Mouse (Mus musculus): ENCODE measurements at regions not wholly inside any gene's neighbourhood (a gene's known extent, or its start where the extent isn't known, plus 50 kb on each side); places are given as distances from the start of the nearest gene placed in this dataset.

GRCm38 (mm10) chr12:5598961-5599360 lies 223.5 kb upstream of the Klhl29 start:
- WGBS, result 91% methylated on average over 4 of the region's 4 CpGs

GRCm38 (mm10) chr12:5572831-5573230 lies 197.3 kb upstream of the Klhl29 start:
- Histone ChIP-seq H3K4me1 (ENCODE audit: control insufficient read depth, insufficient read depth, low read length) (no peaks in the 10 kb centered on the region), H3K4me2 (no peak overlapping the region), H3K4me3 (ENCODE audit: low read depth, low read length) (no peak overlapping the region), H3K9me3 (ENCODE audit: control insufficient read depth, low read length) (no peaks in the 10 kb centered on the region), H3K27ac (ENCODE audit: low read depth, low read length) (no peak overlapping the region), H3K27me3 (ENCODE audit: control insufficient read depth, insufficient read depth, low read length) (no peaks in the 10 kb centered on the region), H3K36me3 (ENCODE audit: control insufficient read depth, insufficient read depth, low read length) (no peaks in the 10 kb centered on the region), H3K9ac (ENCODE audit: low read length) (no peak overlapping the region)
- no peak for ATAC-seq (ENCODE audit: low FRiP score)
- DNase-seq (ENCODE audit: low spot score, missing footprints), result no peak
- 62% methylated on average over 6 of the region's 6 CpGs for WGBS

More at GRCm38 (mm10) chr12:5598961-5599360, 223.5 kb upstream of the Klhl29 start:
- Histone ChIP-seq H3K9me3 (ENCODE audit: control insufficient read depth, low read length) (no peaks in the 10 kb centered on the region), H3K9ac (ENCODE audit: low read length) (no peak overlapping the region), H3K27ac (ENCODE audit: low read depth, low read length) (no peak overlapping the region), H3K4me3 (ENCODE audit: low read depth, low read length) (no peak overlapping the region), H3K4me2 (no peak overlapping the region), H3K27me3 (ENCODE audit: control insufficient read depth, insufficient read depth, low read length) (no peaks in the 10 kb centered on the region), H3K4me1 (ENCODE audit: control insufficient read depth, insufficient read depth, low read length) (no peaks in the 10 kb centered on the region), H3K36me3 (ENCODE audit: control insufficient read depth, insufficient read depth, low read length) (no peaks in the 10 kb centered on the region)
- DNase-seq (ENCODE audit: low spot score, missing footprints) (no peak), ATAC-seq (ENCODE audit: low FRiP score) (no peak)

GRCm38 (mm10) chr12:5568941-5569340 lies 193.5 kb upstream of the Klhl29 start:
- peak; percentile 65 for DNase-seq (ENCODE audit: low spot score, missing footprints)
- H3K9me3 ChIP-seq (ENCODE audit: control insufficient read depth, low read length), result no peaks in the 10 kb centered on the region
- no peaks in the 10 kb centered on the region for H3K27me3 ChIP-seq (ENCODE audit: control insufficient read depth, insufficient read depth, low read length)
- no peak overlapping the region for H3K4me2 ChIP-seq
- WGBS, result 69% methylated on average over 5 of the region's 5 CpGs
- no peak overlapping the region for H3K9ac ChIP-seq (ENCODE audit: low read length)
- no peak overlapping the region for H3K4me3 ChIP-seq (ENCODE audit: low read depth, low read length)
- H3K27ac ChIP-seq (ENCODE audit: low read depth, low read length), result no peak overlapping the region
- ATAC-seq (ENCODE audit: low FRiP score), result no peak
- no peaks in the 10 kb centered on the region for H3K36me3 ChIP-seq (ENCODE audit: control insufficient read depth, insufficient read depth, low read length)
- H3K4me1 ChIP-seq (ENCODE audit: control insufficient read depth, insufficient read depth, low read length), result peaks cover 8% of the 10 kb centered on the region

- no peaks in the 10 kb centered on the region for H3K36me3 ChIP-seq (ENCODE audit: control insufficient read depth, insufficient read depth, low read length)
- DNase-seq (ENCODE audit: low spot score, missing footprints) (peak; percentile 81), ATAC-seq (ENCODE audit: low FRiP score) (peak; percentile 11; the same call in 1 of the 2 replicates)
- no peak overlapping the region for H3K4me2 ChIP-seq
- no peak overlapping the region for H3K9ac ChIP-seq (ENCODE audit: low read length)
- no peak overlapping the region for H3K4me3 ChIP-seq (ENCODE audit: low read depth, low read length)
- no peaks in the 10 kb centered on the region for H3K9me3 ChIP-seq (ENCODE audit: control insufficient read depth, low read length)
- peaks cover 8% of the 10 kb centered on the region for H3K4me1 ChIP-seq (ENCODE audit: control insufficient read depth, insufficient read depth, low read length)
- no peak overlapping the region for H3K27ac ChIP-seq (ENCODE audit: low read depth, low read length)
- no peaks in the 10 kb centered on the region for H3K27me3 ChIP-seq (ENCODE audit: control insufficient read depth, insufficient read depth, low read length)
- WGBS, result 17% methylated on average over 2 of the region's 2 CpGs
Observed at GRCm38 (mm10) chr12:5566231-5566630, 190.7 kb upstream of the Klhl29 start.

- no peak for ATAC-seq (ENCODE audit: low FRiP score)
- WGBS, result 74% methylated on average over 4 of the region's 4 CpGs
- H3K27me3 ChIP-seq (ENCODE audit: control insufficient read depth, insufficient read depth, low read length), result no peaks in the 10 kb centered on the region
Observed at GRCm38 (mm10) chr12:5552607-5553006, 177.1 kb upstream of the Klhl29 start.

DNA sequence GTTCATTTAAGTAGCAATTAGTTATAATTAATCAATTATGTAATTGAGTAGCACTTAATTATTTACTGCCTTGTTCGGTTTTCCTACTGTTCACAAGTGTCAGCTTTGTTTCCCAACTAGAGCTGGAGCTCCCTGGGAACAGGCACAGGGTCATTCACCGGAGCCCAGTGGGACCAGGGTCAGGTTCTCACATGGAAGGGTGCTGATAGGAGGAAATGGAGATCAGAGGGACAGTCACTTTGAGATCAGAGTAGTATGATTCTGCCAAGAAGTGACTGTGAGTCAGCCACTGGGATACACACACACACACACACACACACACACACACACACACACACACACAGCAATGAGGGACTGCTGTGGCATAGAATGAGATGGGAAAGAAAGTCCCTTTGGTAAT lies 176.4 kb upstream of the Klhl29 start:
- no peak overlapping the region for H3K9ac ChIP-seq (ENCODE audit: low read length)
- WGBS, result 87% methylated on average over 2 of the region's 2 CpGs
- no peak overlapping the region for H3K27ac ChIP-seq (ENCODE audit: low read depth, low read length)
- no peaks in the 10 kb centered on the region for H3K36me3 ChIP-seq (ENCODE audit: control insufficient read depth, insufficient read depth, low read length)
- ATAC-seq (ENCODE audit: low FRiP score), result no peak
- H3K9me3 ChIP-seq (ENCODE audit: control insufficient read depth, low read length), result no peaks in the 10 kb centered on the region
- H3K4me1 ChIP-seq (ENCODE audit: control insufficient read depth, insufficient read depth, low read length), result no peaks in the 10 kb centered on the region
- no peak overlapping the region for H3K4me3 ChIP-seq (ENCODE audit: low read depth, low read length)
- no peak overlapping the region for H3K4me2 ChIP-seq
- DNase-seq (ENCODE audit: low spot score, missing footprints), result no peak
- H3K27me3 ChIP-seq (ENCODE audit: control insufficient read depth, insufficient read depth, low read length), result no peaks in the 10 kb centered on the region

More at GRCm38 (mm10) chr12:5552607-5553006, 177.1 kb upstream of the Klhl29 start:
- Histone ChIP-seq H3K27ac (ENCODE audit: low read depth, low read length) (no peak overlapping the region), H3K36me3 (ENCODE audit: control insufficient read depth, insufficient read depth, low read length) (no peaks in the 10 kb centered on the region), H3K4me1 (ENCODE audit: control insufficient read depth, insufficient read depth, low read length) (no peaks in the 10 kb centered on the region), H3K9ac (ENCODE audit: low read length) (no peak overlapping the region), H3K9me3 (ENCODE audit: control insufficient read depth, low read length) (no peaks in the 10 kb centered on the region), H3K4me2 (no peak overlapping the region), H3K4me3 (ENCODE audit: low read depth, low read length) (no peak overlapping the region)
- no peak for DNase-seq (ENCODE audit: low spot score, missing footprints)

- DNase-seq (ENCODE audit: low spot score, missing footprints) (no peak), ATAC-seq (ENCODE audit: low FRiP score) (no peak)
- Histone ChIP-seq H3K27me3 (ENCODE audit: control insufficient read depth, insufficient read depth, low read length) (no peaks in the 10 kb centered on the region), H3K4me1 (ENCODE audit: control insufficient read depth, insufficient read depth, low read length) (no peaks in the 10 kb centered on the region), H3K27ac (ENCODE audit: low read depth, low read length) (no peak overlapping the region), H3K9ac (ENCODE audit: low read length) (no peak overlapping the region), H3K9me3 (ENCODE audit: control insufficient read depth, low read length) (no peaks in the 10 kb centered on the region), H3K36me3 (ENCODE audit: control insufficient read depth, insufficient read depth, low read length) (no peaks in the 10 kb centered on the region), H3K4me2 (no peak overlapping the region), H3K4me3 (ENCODE audit: low read depth, low read length) (no peak overlapping the region)
- WGBS, result 62% methylated on average over 7 of the region's 7 CpGs
Observed at GRCm38 (mm10) chr12:5549796-5550195, 174.3 kb upstream of the Klhl29 start.

- ATAC-seq (ENCODE audit: low FRiP score), result no peak
Observed at GRCm38 (mm10) chr12:5547698-5548097, 172.2 kb upstream of the Klhl29 start.

DNA sequence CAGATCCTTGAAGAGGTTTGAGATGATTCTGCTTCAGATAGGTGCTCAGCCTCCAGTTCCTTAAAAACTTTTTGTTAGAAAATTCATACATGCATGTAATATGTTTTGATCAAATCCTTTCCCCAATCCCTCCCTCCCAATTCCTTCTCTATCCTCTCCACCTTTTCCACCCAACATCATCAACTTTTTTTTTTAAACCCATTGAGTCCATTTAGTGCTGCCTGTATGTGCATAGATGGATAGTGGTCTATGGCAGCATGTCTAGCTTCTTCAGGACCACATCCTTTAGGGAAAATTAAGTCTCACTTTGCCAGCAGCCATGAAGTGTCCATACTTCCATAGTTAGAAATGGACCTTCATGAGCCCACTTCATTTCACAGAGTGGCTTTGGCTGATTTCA lies 167.2 kb upstream of the Klhl29 start:
- Histone ChIP-seq H3K9ac (ENCODE audit: low read length) (no peak overlapping the region), H3K4me1 (ENCODE audit: control insufficient read depth, insufficient read depth, low read length) (no peaks in the 10 kb centered on the region), H3K4me2 (no peak overlapping the region), H3K27ac (ENCODE audit: low read depth, low read length) (no peak overlapping the region), H3K27me3 (ENCODE audit: control insufficient read depth, insufficient read depth, low read length) (no peaks in the 10 kb centered on the region), H3K9me3 (ENCODE audit: control insufficient read depth, low read length) (no peaks in the 10 kb centered on the region), H3K36me3 (ENCODE audit: control insufficient read depth, insufficient read depth, low read length) (no peaks in the 10 kb centered on the region), H3K4me3 (ENCODE audit: low read depth, low read length) (no peak overlapping the region)
- no peak for DNase-seq (ENCODE audit: low spot score, missing footprints)
- ATAC-seq (ENCODE audit: low FRiP score), result no peak

More at GRCm38 (mm10) chr12:5547698-5548097, 172.2 kb upstream of the Klhl29 start:
- DNase-seq (ENCODE audit: low spot score, missing footprints), result no peak
- H3K27me3 ChIP-seq (ENCODE audit: control insufficient read depth, insufficient read depth, low read length), result no peaks in the 10 kb centered on the region
- WGBS, result 86% methylated on average over 5 of the region's 5 CpGs
- no peak overlapping the region for H3K4me3 ChIP-seq (ENCODE audit: low read depth, low read length)
- H3K4me2 ChIP-seq, result no peak overlapping the region
- no peaks in the 10 kb centered on the region for H3K4me1 ChIP-seq (ENCODE audit: control insufficient read depth, insufficient read depth, low read length)
- no peak overlapping the region for H3K27ac ChIP-seq (ENCODE audit: low read depth, low read length)
- H3K36me3 ChIP-seq (ENCODE audit: control insufficient read depth, insufficient read depth, low read length), result no peaks in the 10 kb centered on the region
- no peak overlapping the region for H3K9ac ChIP-seq (ENCODE audit: low read length)
- H3K9me3 ChIP-seq (ENCODE audit: control insufficient read depth, low read length), result no peaks in the 10 kb centered on the region

DNA sequence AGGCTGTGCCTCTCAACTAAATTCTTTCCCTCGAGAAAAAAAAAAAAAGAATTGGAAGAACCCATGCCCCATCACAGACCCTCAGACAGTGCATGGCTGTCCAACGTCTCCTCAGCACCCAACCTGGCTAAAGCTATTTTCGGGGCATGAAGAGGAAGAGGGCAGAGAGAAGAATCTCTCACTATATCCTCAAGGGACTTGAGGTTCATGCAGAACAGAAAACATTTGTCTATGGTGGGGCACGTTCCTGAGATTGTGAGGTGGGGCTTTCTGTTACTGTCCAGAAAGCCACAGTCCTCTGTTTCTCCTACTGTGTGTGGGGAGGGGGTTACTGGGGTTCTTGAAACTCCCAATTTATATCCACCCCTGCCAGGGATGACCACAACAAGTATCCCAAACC lies 120.8 kb upstream of the Klhl29 start:
- no peak overlapping the region for H3K4me2 ChIP-seq
- WGBS, result 83% methylated on average over 4 of the region's 4 CpGs
- DNase-seq (ENCODE audit: low spot score, missing footprints) (no peak), ATAC-seq (ENCODE audit: low FRiP score) (no peak)
- no peak overlapping the region for H3K9ac ChIP-seq (ENCODE audit: low read length)
- no peaks in the 10 kb centered on the region for H3K4me1 ChIP-seq (ENCODE audit: control insufficient read depth, insufficient read depth, low read length)
- H3K4me3 ChIP-seq (ENCODE audit: low read depth, low read length), result no peak overlapping the region
- no peak overlapping the region for H3K27ac ChIP-seq (ENCODE audit: low read depth, low read length)
- H3K36me3 ChIP-seq (ENCODE audit: control insufficient read depth, insufficient read depth, low read length), result no peaks in the 10 kb centered on the region
- no peaks in the 10 kb centered on the region for H3K9me3 ChIP-seq (ENCODE audit: control insufficient read depth, low read length)
- H3K27me3 ChIP-seq (ENCODE audit: control insufficient read depth, insufficient read depth, low read length), result no peaks in the 10 kb centered on the region
